Mouse (Mus musculus) inflammation-experienced regulatory T-cells, adult 6 months (primary cell): ENCODE measurements at regions not wholly inside any gene's neighbourhood (a gene's known extent, or its start where the extent isn't known, plus 50 kb on each side); places are given as distances from the start of the nearest gene placed in this dataset.

Experiments
- ATAC-seq: one replicate; pipeline ENCODE4 v1.8.0; 2017

DNA sequence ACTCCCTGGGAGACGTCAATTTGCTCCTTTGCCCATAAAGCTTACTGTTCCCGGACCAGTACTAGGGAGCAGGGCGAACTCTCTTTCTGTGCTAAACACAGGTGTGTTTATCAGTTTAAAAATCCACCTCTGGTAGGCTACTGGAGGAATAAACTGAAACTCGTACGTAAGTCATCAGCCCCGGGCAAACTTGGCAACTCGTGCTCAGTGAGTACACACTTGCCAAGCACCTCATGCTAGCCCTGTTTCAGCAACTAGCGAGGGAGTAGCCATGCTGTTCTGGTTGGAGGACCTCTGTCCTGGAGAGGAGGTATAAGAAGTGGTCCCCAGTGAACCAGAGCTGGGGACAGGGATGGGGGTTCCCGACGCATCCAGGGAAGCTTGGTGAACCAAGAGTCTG lies 122.6 kb upstream of the Id2 start:
- no peak for ATAC-seq

- peak; percentile 57 for ATAC-seq
These were observed 120.0 kb upstream of the Id2 start for GRCm38 (mm10) chr12:25216792-25217516.

DNA sequence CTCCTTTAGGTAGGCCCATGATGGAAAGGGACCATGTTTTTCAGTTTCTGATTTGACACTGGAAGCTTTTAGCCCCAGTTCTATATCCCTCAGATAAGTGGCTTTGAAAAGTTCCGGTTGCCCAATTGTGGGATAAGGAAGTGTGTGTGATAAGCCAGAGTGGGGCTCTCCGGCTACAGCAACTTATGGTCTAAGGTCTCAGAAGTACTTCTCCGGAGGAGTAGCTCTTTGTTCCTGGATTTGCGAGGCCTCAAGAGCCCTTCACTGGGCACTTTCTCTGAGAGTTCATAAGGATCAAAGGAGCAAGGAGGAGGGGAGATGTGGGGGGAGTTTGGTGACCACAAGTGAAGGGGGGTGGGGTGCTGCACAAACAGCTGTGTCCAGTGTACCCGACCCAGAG lies 118.3 kb upstream of the Id2 start:
- no peak for ATAC-seq

DNA sequence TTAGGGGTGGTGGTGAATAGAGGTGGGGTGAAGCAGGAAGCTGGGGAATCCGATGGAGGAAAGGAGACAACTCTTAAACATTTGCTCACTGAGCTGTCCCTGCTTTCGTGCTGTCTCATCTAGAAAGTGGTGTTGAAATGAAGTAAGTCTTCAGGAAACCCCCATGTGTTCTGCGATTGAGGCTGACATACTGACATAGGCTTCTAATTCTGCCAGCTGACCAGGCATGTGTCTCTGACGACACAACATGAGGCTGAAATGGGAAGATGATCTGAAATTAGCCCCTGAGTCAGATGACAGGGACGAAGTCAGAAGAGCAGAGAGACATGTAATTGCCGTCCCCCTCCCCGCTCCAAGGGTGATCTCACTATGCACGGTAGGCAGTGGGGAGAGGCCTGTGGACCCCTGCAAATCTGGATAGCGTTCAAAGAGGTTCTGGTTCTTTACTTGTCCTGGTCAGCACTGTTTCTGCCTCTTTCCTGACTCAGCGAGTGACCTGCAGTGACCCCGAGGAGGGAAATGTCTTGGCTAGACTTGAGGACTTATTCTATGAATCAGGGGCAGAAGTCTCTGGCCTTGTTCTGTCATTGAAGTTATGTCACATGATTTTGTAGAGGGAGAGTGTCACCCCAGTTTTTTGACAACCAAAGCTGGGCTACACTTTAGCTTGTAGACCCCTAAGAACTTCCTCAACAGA lies 117.0 kb upstream of the Id2 start:
- peak; percentile 47 for ATAC-seq

GRCm38 (mm10) chr12:25211331-25211730 lies 114.4 kb upstream of the Id2 start:
- ATAC-seq = no peak

DNA sequence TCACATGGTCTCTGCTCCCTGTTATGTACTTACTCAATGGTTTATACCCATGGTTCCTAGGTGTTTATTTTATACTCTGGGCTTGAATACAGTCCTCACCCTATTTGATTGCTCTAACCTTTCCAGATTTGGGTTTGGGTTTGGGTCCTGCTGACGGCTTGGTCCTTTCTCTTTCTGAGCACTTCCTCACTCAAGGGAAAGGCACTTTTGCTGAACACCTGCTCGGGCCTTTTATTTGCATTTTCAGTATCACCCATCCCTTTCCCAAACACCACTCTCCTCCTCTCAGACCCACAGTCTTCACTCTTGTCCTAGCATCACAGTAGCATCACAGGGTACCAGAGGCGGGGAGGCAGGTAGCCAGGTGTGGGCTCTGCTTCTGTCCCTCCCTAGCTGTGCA lies 113.7 kb upstream of the Id2 start:
- ATAC-seq = no peak

DNA sequence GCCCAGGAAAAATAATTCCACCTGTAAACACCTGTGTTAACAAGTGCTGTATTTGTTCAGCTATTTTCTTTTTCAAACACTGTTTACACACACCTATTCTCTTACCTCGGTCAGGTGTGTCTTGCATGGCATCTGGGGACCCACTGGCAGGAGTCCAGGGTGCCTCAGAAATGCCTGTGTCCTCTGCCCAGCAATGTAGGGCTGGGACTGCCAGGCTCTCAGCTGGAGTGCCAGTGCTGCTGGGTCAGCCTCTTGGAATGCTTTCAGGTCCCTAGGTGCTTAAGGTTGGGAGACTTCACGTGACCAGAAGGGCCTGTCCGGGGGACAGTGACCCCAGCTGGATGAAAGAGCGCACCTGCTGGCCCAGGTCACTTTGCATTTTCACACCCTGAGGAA lies 112.4 kb upstream of the Id2 start:
- ATAC-seq = peak; percentile 7

DNA sequence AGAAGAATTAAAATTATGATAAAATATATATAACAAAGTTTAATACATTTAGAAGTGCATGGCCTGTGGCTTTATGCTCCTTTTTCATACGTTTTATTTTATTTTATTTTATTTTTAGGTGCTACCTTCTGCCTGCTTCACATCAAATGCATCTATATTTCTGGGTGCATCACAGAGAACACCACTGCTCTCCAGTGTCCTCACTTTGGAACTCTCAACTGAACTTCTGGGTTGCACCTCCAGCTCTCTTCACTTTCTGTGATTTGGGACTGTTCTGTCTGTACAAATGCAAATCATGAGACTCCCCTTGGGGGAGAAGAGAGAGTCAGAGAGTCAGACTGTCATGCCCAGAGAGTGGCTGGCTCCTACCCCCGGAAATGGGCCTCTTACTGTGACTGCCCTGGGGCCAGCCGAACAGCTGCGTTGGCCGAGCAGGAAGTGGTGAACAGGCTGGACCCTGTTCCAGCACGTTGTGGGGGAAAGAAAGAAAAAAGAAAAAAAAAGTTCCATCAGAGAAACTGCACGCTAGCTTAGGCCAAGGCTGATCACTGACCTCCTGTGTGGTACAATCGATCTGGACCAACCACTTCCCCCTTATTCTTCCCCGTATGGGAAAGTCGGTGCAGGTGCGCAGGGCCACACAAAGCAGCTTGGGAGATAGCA lies 111.9 kb upstream of the Id2 start:
- ATAC-seq = peak; percentile 65

DNA sequence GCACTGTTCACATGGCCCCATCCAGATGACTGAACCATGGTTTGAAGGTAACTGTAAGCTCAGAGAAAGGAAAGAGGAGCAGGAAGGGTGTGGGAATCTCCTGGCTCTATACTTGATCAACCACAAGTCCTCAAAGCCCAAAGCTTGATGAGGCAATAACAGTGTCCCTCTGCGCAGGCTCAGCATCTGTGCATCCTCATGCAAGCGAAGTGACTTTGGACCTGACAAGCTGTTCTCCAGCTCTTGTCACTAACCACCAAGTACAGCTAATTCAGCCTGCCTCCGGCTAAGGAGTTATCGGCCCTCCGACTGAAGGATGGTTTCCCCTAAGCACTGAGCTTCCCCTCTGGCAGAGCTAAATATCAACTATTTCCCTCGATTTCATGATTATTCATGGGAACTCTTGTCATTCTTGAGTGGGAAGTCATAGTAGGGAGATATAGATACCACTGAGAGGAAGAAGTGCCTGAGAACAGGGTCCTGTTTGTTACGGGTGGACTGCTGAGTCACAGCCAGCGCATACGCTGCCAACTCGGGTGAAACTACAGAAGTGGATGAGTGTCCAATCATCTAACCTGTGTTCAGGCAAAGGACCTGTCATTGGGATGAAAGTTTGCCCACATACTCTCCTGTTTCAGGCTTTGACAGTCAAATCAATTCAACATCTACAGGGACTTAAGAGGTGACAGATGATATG lies 106.6 kb upstream of the Id2 start:
- no peak for ATAC-seq

DNA sequence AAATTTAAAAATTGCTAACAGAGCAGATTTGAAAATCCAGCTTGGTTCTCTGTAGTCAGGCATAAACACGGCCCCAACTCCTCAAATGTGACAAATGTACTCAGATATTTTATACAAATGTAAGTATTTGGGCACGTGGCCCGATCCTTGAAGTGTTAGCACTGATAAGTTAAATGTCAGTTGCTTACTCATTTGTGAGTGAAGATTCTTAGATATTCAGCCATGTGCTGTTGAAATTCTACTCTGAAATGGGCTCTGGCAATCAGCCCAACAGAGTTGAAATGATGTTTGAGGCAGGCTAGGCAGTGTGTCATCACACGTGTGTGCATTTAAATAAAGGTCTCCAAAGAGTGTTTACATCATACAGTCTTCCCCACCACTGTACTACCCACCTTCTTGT lies 103.2 kb upstream of the Id2 start:
- no peak for ATAC-seq

- no peak for ATAC-seq
These were observed 100.8 kb upstream of the Id2 start for GRCm38 (mm10) chr12:25197757-25198156.

DNA sequence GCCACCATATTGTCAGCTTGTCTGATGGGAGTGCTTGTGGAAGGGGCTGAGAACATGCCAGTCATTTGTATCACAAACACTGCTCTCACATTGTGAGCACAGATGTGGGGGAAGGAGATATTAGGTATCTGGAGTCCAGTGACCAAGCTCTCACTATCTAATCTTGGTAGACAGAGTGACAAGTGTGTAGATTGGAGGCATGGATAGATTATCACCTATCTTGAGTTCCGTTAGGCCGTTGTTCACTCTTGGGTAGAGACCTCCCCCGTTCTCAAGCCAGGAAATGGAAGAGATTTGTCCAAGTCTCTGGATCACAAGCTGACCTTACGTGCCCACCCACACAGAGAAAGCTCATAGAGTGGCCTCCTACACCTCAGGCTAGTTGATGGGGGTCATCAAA lies 99.1 kb upstream of the Id2 start:
- ATAC-seq = no peak

DNA sequence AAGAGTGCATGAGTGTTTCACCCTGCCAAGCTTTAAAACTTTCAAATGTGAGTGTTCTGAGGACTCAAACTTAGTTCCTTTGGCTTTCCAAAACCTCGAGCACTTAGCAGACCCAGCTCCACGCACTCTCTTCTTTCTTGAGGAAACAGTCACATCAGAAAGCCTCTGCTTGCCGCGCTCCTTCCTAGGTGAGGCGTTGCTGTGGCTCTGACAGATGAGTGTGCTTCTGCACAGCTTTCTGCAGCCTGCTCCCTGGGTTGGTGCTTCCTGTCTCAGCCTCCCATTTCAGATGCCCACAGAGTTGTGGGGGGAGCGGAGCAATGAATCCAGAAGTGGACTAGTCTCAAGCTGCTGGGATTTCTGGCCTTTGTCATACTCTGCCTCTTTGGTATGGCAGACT lies 95.3 kb upstream of the Id2 start:
- ATAC-seq = no peak

DNA sequence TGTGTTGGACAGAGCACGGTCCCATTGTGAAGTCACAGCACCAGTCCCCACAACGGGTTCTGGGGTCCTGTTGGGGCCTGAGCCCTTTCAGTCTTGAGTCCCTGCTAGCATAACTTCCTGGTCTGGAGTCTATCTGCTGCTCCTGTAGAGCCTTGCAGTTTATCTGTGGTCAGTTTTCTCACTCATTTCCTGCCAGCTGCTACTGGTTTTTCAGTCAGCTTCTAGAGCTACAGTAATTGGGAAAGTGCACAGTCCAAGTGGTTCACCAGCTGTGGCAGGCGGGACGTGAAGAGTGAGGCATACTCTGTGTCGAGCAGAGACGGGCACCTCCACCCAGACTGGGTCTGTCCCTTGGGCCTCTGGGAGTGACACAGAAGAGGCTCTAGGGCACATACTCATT lies 93.4 kb upstream of the Id2 start:
- peak; percentile 45 for ATAC-seq

- ATAC-seq = peak; percentile 80
These were observed 92.3 kb upstream of the Id2 start for GRCm38 (mm10) chr12:25189174-25189761.

- ATAC-seq = peak; percentile 10
These were observed 91.6 kb upstream of the Id2 start for GRCm38 (mm10) chr12:25188556-25188955.

DNA sequence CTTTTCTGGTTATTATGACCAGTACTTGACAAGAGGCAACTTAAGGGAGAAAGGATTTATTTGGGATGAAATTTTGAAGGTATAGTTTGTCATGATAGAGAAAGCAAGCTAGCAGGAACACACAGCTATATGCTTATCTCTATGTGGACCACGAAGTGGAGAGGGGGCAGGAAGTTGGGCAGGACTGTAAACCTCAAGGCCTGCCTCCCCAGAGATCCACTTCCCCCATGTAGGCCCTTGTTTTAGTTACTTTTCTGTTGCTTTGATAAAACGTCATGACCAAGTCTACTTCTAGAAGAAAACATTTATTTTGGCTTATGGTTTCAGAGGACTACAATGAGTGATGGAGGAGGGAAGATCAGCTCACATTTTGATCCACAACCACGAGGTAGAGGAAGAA lies 90.3 kb upstream of the Id2 start:
- ATAC-seq = no peak

DNA sequence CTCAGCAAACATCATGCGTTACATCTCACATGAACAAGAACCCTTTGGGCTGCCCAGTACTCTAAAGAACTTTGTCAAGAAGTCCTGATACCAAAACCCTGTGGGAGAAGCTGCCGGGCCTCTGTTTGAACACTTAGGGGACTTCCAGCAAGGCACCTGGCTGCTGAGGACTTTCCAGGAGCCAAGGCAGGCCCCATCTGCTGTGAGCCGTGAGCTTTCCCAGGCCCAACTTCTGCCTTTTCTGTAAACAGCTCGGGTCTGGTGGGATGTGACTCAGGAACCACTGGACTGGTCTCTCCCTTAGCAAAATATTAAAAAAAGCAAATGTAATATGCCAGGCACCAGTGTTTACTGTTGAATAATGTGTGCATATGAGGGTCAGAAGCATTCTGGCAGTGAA lies 85.7 kb upstream of the Id2 start:
- no peak for ATAC-seq

DNA sequence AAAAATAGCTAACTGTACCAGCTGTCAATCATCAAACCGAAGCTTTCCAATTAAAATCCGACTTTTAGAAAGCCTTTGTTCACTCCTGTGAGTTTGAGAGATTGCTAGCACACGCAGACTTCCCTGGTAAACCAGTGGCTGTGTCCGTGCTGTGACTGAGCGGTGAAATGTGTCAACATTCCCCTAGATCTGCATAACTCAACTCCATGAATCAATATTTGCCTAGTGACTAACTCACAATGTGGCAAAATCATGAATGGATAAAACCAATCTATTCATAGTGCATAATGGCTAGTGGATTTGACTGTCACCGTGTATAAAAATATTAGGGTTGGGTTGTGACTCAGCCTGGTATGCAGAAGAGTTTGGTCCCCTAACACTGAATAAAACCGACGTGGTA lies 84.4 kb upstream of the Id2 start:
- ATAC-seq = no peak

GRCm38 (mm10) chr12:25180861-25181260 lies 83.9 kb upstream of the Id2 start:
- ATAC-seq = no peak

DNA sequence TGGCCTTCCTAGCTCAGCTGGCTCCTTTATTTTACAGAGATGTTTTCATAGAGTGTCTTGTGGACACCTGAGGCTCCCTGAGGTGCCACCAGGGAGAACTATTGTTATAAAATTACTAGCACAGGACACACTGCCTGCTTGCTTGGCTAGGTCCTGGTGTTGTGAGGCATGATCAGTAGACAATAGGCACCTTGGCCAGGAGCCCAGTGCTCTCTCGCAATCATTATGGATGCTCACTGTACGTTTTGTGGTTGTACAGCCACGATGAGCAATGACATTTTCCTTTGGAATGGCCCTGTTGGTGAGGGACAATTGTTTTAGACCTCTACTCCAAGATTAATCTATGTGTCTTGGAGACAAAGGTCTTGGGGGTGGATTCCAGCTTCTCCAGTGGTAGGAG lies 83.3 kb upstream of the Id2 start:
- ATAC-seq = no peak

DNA sequence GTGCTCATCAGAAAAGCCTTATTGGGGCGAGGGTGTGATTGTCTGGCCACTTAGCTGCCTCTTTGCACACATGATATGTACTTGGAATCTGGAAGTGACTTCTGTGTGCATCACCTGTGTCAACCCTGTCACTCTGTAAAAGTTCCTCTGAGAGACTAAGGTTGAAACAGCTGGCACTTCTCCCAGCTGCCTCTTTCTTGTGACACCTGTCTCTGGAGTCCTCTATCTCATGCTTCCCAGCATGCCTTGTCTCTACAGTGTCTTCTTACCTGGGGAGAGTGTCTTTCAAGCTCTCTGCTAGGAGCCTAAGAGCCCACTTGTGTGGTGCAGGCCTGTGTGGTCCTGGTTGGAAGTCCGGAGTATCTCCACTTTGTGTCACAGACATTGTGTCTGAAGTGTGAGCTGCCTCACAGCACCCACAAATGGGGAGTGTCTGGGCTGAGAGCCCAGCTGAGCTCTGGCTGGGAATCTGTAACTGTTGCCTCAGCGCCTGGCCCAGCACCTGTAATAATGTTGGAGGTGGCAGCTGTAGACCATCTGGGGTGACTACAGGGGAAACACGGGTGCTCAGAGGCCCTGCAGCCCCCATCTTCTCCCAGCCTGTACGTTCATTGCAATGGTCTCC lies 81.7 kb upstream of the Id2 start:
- no peak for ATAC-seq

GRCm38 (mm10) chr12:25177827-25178226 lies 80.9 kb upstream of the Id2 start:
- ATAC-seq = no peak
